Mouse (Mus musculus) heart, adult 2 months (tissue): ENCODE results near the gene Arsa.
A peak's percentile ranks its signal among the peaks of the same experiment; 100 is the strongest.

Experiments
- CTCF ChIP-seq: fragments of 200-600 bp; IDR thresholded peaks from 2 replicates; pipeline ENCODE4 v1.8.1; 2022; ENCODE audit warnings: antibody characterized with exemption, mild to moderate bottlenecking, moderate library complexity
- EP300 ChIP-seq: fragments of 200-500 bp; IDR thresholded peaks from 2 replicates; pipeline ENCODE4 v1.6.1; 2011; ENCODE audit warnings: low read depth, low read length, control low read depth; ENCODE audit not compliant: insufficient read depth
- POLR2A ChIP-seq: fragments of 200-500 bp; IDR thresholded peaks from 2 replicates; pipeline ENCODE4 v1.6.1; 2011; ENCODE audit warnings: mild to moderate bottlenecking, low read depth, low read length, control low read depth; ENCODE audit not compliant: insufficient read depth

DNA sequence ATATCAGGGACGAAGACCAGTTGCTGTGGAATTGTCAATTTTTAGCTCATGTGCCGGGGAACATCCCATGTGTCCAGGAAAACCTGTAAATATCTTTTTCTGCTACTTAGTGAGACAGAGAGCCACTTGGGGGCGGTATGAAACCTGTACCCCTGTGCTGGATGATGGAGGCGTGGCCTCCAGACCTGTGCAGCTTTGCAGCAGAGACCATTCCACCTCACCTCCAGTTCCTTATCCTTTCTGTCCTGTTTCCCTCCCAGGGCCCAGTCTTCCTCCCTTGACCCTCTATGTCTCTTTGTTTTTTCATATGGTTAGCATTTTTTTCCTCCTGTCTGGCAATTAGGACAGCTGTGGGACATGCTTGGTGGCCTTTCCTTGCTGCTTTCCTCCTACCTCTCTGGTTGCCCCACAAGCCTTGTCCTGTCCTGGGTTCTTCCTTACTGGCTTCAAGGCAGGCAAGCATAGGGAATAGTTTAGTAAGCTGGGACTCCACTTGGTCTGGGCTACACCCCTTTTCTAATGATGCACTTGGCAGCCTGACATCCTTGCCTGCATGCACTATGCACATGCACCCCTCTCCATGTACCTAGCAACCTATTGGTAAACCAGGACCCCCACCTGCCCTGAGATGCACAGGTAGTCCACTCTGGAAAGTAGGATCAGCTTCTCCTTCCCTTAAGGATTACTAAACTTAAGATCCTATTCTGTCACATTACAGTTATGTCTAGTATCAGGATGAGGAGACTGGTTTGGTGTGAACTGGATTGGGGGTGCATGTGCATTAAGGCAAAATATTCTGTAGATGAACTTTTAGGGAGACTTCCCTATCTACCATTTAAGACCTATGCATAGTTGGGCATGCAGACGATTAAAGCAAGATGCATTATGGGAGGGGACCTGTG, 13.6 kb downstream of the Arsa start:
- TF ChIP-seq CTCF (peak; percentile 73), POLR2A (no peak), EP300 (no peak)
